Mouse (Mus musculus): Measurements from ENCODE around the gene Gm14288. TPM values are rescaled to one million over a fixed set of nuclear protein-coding genes. Genes with fewer than 3 reads are reported as not detected.
"Not testable (repeated sequence)": the region's sequence is repeated elsewhere in the genome, so short reads cannot be mapped to it uniquely, and the experiment has no call there.

Gene Gm14288
- 1.3 TPM in 2 replicates for polyA plus RNA-seq (2012; rRNA removed)

DNA sequence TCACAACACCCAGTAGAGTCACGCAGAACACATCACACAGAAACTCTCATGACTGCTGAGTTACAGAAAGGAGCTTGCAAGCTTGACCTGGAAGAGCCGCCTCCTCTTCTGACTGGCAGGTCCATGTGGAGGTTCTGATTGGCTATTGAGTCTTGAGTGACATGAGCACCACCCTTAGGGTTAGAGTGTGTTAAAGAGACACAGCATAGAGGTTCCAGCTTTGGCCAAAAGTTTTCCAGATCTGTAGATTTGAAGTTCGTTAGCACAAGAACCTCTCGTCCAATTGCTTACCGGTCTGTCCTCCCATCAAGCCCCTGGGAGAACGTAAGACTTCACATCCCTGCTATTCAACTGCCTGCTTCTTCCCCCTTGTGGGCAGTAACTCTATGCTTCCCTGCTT lies at the start of gene Gm14288:
Gene Gm14288, minus strand, starts transcription at position 101 of the 400 bp plus-strand sequence.
- H3K4me3 ChIP-seq (ENCODE audit: insufficient read depth, low read depth, low read length); H3K36me3 ChIP-seq (ENCODE audit: control insufficient read depth, insufficient read depth, low read length); H3K4me1 ChIP-seq (ENCODE audit: control insufficient read depth, insufficient read depth, low read length); DNase-seq; H3K27ac ChIP-seq (ENCODE audit: insufficient read depth, low read depth, low read length); H3K27me3 ChIP-seq (replicated peaks; ENCODE audit: control insufficient read depth, insufficient read depth, low read length): not testable (repeated sequence)
- WGBS = no CpG with 5 or more reads among the region's 6 CpGs

DNA sequence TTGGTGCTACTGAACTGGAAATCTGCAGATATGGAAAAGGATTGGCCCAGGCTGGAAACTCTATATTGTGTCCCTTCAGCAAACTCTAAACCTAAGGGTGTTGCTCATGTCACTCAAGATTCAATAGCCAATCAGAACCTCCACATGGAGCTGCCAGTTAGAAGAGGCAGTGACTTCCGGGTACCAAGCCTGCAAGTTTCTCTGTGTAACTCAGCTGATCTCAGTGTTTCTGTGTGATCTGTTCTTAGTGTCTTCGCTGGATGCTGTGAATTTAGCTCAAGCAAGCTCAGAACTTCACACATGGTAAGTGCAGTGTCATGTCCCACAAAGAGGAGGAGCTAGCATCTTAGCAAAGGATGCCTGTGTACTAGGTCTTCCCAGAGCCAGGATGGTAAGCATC lies 59.7 kb downstream of the Gm14288 start, which contains the start of gene Gm2007:
Gene Gm2007, plus strand, starts transcription at position 301 of the 400 bp plus-strand sequence.
- H3K4me1 ChIP-seq (ENCODE audit: control insufficient read depth, insufficient read depth, low read length); H3K27me3 ChIP-seq (replicated peaks; ENCODE audit: control insufficient read depth, insufficient read depth, low read length); DNase-seq; H3K27ac ChIP-seq (ENCODE audit: insufficient read depth, low read depth, low read length); H3K4me3 ChIP-seq (ENCODE audit: insufficient read depth, low read depth, low read length); H3K36me3 ChIP-seq (ENCODE audit: control insufficient read depth, insufficient read depth, low read length): not testable (repeated sequence)
- no CpG with 5 or more reads among the region's 2 CpGs for WGBS

Other genes with a start within 250 kb of the Gm14288 start
- gene Gm11007, start 157.1 kb downstream of the Gm14288 start, polyA plus RNA-seq (2012; rRNA removed) = not detected in 2 replicates
- not detected in 2 replicates for gene Zfp969, start 97.4 kb downstream of the Gm14288 start, polyA plus RNA-seq (2012; rRNA removed)
- gene Gm2007, start 59.6 kb downstream of the Gm14288 start, polyA plus RNA-seq (2012; rRNA removed) = not detected in 2 replicates
- gene Gm6710, start 68.1 kb upstream of the Gm14288 start, polyA plus RNA-seq (2012; rRNA removed) = 0.30 and 1.5 TPM in 2 replicates
- 0.19 and 0.31 TPM in 2 replicates for gene Zfp966, start 130.0 kb upstream of the Gm14288 start, polyA plus RNA-seq (2012; rRNA removed)
- 0.22 TPM in 1 of 2 replicates, not detected in the other for gene Gm2026, start 164.2 kb upstream of the Gm14288 start, polyA plus RNA-seq (2012; rRNA removed)

Data from kidney, adult 2 months (tissue).